Mouse (Mus musculus) midbrain, embryonic 15.5 days (tissue): ENCODE measurements at regions not wholly inside any gene's neighbourhood (a gene's known extent, or its start where the extent isn't known, plus 50 kb on each side); places are given as distances from the start of the nearest gene placed in this dataset.

Experiments
- ATAC-seq: fragments of 200-750 bp; cut with Nextera tagmentation; replicated peaks from 2 replicates; pipeline ENCODE4 v1.8.0; 2017; ENCODE audit warnings: moderate TSS enrichment
- H3K27ac ChIP-seq: fragments of 300-500 bp; sonication (generic); 2 replicates; pipeline ENCODE4 v1.5.1; 2015; ENCODE audit warnings: mild to moderate bottlenecking, inconsistent platforms
- H3K27me3 ChIP-seq: fragments of 300-500 bp; sonication (generic); replicated peaks from 2 replicates; pipeline ENCODE4 v1.6.1; 2015; ENCODE audit warnings: inconsistent platforms
- H3K36me3 ChIP-seq: fragments of 300-500 bp; sonication (generic); replicated peaks from 2 replicates; pipeline ENCODE4 v1.6.1; 2015; ENCODE audit warnings: inconsistent platforms
- H3K4me1 ChIP-seq: fragments of 300-500 bp; sonication (generic); 2 replicates; pipeline ENCODE4 v1.6.1; 2015; ENCODE audit warnings: inconsistent platforms
- H3K4me2 ChIP-seq: fragments of 300-500 bp; sonication (generic); 2 replicates; pipeline ENCODE4 v1.6.1; 2015; ENCODE audit warnings: inconsistent platforms, mild to moderate bottlenecking, moderate library complexity
- H3K4me3 ChIP-seq: fragments of 300-500 bp; sonication (generic); 2 replicates; pipeline ENCODE4 v1.5.1; 2015; ENCODE audit warnings: mild to moderate bottlenecking, inconsistent platforms
- H3K9ac ChIP-seq: fragments of 300-500 bp; sonication (generic); 2 replicates; pipeline ENCODE4 v1.6.1; 2015; ENCODE audit warnings: mild to moderate bottlenecking, inconsistent platforms
- H3K9me3 ChIP-seq: fragments of 300-500 bp; sonication (generic); 2 replicates; pipeline ENCODE4 v1.6.1; 2016; ENCODE audit warnings: inconsistent platforms
- WGBS: fragments of 180-500 bp; shearing (Covaris S2); methylation state at CpG from one replicate; pipeline ENCODE4 v1.1.7; 2015; ENCODE audit warnings: mixed read lengths; 5-methylcytosine and 5-hydroxymethylcytosine counted together

GRCm38 (mm10) chr17:65105622-65106021 lies 269.8 kb upstream of the 4930583I09Rik start:
- Histone ChIP-seq H3K27ac (no peak overlapping the region), H3K9me3 (no peaks in the 10 kb centered on the region), H3K4me2 (no peak overlapping the region), H3K4me1 (no peaks in the 10 kb centered on the region), H3K36me3 (no peaks in the 10 kb centered on the region), H3K9ac (no peak overlapping the region), H3K27me3 (no peaks in the 10 kb centered on the region), H3K4me3 (no peak overlapping the region)
- no peak for ATAC-seq
- WGBS: 89% methylated on average over 2 of the region's 2 CpGs

DNA sequence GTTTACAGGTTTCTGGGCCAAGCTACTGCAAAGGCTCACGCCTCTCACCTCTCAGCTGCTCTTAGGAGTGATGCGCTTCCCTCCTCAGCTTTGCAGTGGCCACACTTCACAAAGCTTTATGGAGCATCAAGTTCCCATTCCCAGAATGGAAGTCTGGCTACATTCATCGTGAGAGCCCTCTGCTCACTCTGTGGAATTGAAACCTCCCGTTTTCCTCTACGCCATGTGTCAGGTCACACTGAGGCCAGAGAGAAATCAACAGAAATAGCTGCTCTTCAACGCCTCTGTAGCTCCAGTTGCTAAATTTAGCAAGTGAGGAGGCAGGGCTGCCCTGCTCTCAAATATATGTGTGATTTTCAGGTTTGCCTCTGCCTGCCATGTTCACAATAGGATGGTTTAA lies 265.3 kb upstream of the 4930583I09Rik start:
- Histone ChIP-seq H3K9me3 (no peaks in the 10 kb centered on the region), H3K36me3 (no peaks in the 10 kb centered on the region), H3K4me1 (no peaks in the 10 kb centered on the region), H3K9ac (no peak overlapping the region), H3K27ac (no peak overlapping the region), H3K4me2 (no peak overlapping the region), H3K27me3 (no peaks in the 10 kb centered on the region), H3K4me3 (no peak overlapping the region)
- 82% methylated on average over 6 of the region's 6 CpGs for WGBS
- no peak for ATAC-seq

DNA sequence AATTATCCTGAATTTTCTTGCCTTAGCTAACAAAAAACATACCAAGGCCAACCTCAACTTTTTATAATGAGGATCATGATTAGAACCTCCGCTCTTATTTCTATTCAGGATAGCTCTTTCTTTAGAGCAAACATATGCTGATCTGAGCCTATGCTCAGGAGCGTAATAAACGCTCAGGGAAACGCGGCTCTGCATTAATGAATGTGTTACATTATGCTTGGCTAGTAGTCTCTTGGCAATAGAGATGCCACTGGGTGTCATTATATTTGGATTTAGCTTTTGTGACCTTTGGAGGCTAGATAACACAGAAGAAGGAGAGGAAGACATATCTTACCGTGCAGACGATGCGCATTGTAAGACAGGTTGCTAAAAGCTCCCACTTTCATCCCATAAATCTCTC lies 246.4 kb upstream of the 4930583I09Rik start:
- H3K27ac ChIP-seq: 0 out of 2 replicates have a peak overlapping the region, but pooled peaks have one; percentile 28
- no peak overlapping the region for H3K9ac ChIP-seq
- 0 out of 2 replicates have a peak, but pooled peaks have one; percentile 30 for ATAC-seq
- H3K4me1 ChIP-seq: peaks cover 4% of the 10 kb centered on the region; the same call in 1 of the 2 replicates
- H3K4me3 ChIP-seq: no peak overlapping the region
- 49% methylated on average over 8 of the region's 8 CpGs for WGBS
- H3K9me3 ChIP-seq: no peaks in the 10 kb centered on the region
- no peak overlapping the region for H3K4me2 ChIP-seq
- H3K36me3 ChIP-seq: no peaks in the 10 kb centered on the region
- H3K27me3 ChIP-seq: no peaks in the 10 kb centered on the region

- Histone ChIP-seq H3K9ac (no peak overlapping the region), H3K4me2 (no peak overlapping the region), H3K4me3 (no peak overlapping the region), H3K4me1 (peaks cover 4% of the 10 kb centered on the region; the same call in 1 of the 2 replicates), H3K9me3 (no peaks in the 10 kb centered on the region), H3K27me3 (no peaks in the 10 kb centered on the region), H3K36me3 (no peaks in the 10 kb centered on the region), H3K27ac (no peak overlapping the region)
- WGBS: 45% methylated on average over 2 of the region's 2 CpGs
- no peak; the same call in 1 of the 2 replicates for ATAC-seq
Measured at GRCm38 (mm10) chr17:65081779-65082086, 245.9 kb upstream of the 4930583I09Rik start.

DNA sequence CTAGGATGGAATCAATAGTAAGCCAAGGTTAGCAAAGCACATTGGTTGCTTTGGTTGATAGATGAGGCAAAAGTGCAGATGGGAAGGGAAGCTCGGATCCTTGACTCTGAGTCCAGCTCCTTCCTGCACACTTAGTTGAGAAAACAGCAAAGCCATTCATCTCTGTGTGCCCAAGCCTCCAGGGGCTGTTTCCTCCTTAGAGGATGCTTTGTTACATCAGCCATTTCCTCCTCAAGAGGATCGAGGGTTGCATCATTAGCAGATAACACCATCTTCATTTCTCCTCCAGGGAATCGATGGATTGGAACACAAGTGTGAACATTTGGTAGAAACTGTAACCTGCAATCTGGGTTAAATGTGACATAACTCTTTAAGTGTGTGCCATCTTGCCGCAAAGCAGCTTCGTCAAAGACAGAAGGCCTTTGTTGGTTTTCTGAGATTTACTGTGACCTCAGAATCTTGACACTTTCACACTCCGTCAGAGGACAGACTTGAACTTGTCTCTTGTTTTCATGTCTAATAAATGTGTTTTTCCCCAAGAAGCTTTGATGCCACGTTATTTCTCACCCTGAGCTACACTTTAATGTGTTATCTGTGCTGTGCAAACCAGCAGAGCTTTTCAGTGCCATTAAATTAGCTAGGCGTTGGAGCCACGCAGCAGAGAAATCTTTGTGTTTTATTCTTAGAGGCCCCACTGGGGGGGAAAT lies 245.4 kb upstream of the 4930583I09Rik start:
- H3K4me1 ChIP-seq: peaks cover 4% of the 10 kb centered on the region; the same call in 1 of the 2 replicates
- H3K4me2 ChIP-seq: no peak overlapping the region
- H3K36me3 ChIP-seq: no peaks in the 10 kb centered on the region
- H3K9me3 ChIP-seq: no peaks in the 10 kb centered on the region
- no peak overlapping the region for H3K27ac ChIP-seq
- no peak overlapping the region for H3K4me3 ChIP-seq
- WGBS: 60% methylated on average over 9 of the region's 9 CpGs
- no peak overlapping the region for H3K9ac ChIP-seq
- H3K27me3 ChIP-seq: no peaks in the 10 kb centered on the region
- no peak; the same call in 1 of the 2 replicates for ATAC-seq

- no peak overlapping the region for H3K4me2 ChIP-seq
- no peak for ATAC-seq
- H3K27ac ChIP-seq: no peak overlapping the region
- no peaks in the 10 kb centered on the region for H3K4me1 ChIP-seq
- H3K36me3 ChIP-seq: no peaks in the 10 kb centered on the region
- 94% methylated on average over 4 of the region's 4 CpGs for WGBS
- H3K9ac ChIP-seq: no peak overlapping the region
- no peak overlapping the region for H3K4me3 ChIP-seq
- H3K9me3 ChIP-seq: no peaks in the 10 kb centered on the region
- H3K27me3 ChIP-seq: no peaks in the 10 kb centered on the region
Measured at GRCm38 (mm10) chr17:65074878-65075277, 239.0 kb upstream of the 4930583I09Rik start.

GRCm38 (mm10) chr17:65071114-65071513 lies 235.2 kb upstream of the 4930583I09Rik start:
- Histone ChIP-seq H3K4me3 (no peak overlapping the region), H3K4me2 (no peak overlapping the region), H3K36me3 (no peaks in the 10 kb centered on the region), H3K27ac (no peak overlapping the region), H3K9ac (no peak overlapping the region), H3K9me3 (no peaks in the 10 kb centered on the region), H3K4me1 (no peaks in the 10 kb centered on the region), H3K27me3 (no peaks in the 10 kb centered on the region)
- WGBS: 65% methylated on average over 3 of the region's 3 CpGs
- no peak for ATAC-seq

DNA sequence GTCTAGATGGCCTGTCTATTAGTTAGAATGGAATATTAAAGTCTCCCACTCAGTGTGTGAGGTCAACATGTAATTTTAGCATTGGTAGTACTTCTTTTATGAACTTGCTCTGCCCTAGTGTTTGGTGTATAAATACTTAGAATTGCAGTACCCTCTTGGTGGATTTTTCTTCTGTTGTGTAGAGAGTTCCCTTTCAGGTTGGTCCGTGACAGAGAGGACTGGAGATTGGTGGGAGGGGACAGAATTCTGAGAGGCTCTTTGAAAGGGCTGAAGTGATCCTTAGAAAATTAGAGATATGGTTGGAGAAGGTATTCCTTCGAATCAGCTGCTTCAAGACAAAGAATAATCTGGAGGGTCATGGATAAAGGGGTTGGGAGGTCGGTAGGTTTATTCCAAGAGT lies 230.3 kb upstream of the 4930583I09Rik start:
- Histone ChIP-seq H3K27ac (no peak overlapping the region), H3K9me3 (no peaks in the 10 kb centered on the region), H3K36me3 (no peaks in the 10 kb centered on the region), H3K4me3 (no peak overlapping the region), H3K4me2 (no peak overlapping the region), H3K4me1 (no peaks in the 10 kb centered on the region), H3K27me3 (no peaks in the 10 kb centered on the region), H3K9ac (no peak overlapping the region)
- 74% methylated on average over 3 of the region's 3 CpGs for WGBS
- ATAC-seq: no peak

DNA sequence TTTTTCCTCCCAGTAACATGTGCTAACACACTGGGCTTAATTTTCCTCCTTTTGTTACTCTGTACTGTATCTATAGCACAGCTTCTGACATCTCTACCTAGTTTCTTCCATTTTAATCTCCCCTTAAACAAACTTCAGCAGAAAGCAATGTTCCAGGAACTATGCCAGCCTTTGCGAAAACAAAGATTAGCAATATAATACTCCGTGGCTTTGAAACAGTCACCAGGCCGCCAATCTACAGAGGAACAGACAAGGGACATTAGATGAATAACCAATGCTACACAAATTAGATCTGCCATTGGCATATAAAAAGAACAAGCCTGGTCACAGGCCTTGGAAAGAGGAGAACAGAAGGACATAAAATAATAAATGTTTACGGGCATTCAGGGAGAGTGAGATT lies 220.2 kb upstream of the 4930583I09Rik start:
- Histone ChIP-seq H3K9ac (no peak overlapping the region), H3K27ac (no peak overlapping the region), H3K4me3 (no peak overlapping the region), H3K9me3 (no peaks in the 10 kb centered on the region), H3K4me2 (no peak overlapping the region), H3K36me3 (no peaks in the 10 kb centered on the region), H3K27me3 (no peaks in the 10 kb centered on the region), H3K4me1 (no peaks in the 10 kb centered on the region)
- WGBS: 63% methylated on average over 4 of the region's 4 CpGs
- no peak for ATAC-seq

DNA sequence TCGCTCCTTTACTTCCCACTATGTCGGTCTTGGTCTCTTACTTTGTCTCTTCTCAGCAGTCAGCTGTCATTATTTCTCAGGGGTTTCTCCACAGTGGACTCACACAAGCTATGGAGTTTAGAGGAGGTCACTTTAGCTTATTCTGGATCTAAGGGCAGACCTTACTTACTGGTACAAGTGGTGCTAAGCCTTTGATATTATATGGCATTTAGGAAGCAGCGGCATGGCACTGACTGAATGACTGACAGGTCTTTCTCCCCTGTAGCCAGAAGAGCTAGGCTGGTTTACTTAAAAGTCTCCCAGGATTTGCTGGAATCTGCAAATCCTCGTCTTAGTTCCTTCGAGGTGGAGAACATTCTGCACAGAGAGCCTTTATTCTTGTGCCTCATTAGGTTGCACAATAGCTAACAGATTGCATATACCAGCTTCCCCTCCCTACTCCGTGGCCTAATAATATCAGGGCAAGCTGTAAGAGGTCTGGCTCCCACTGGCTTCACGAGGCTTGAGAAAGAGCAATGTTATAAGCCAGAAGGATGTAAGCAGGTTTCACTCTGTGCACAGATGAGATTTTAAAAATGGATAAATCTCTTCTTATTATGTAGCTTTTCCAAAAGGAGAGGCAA lies 214.1 kb upstream of the 4930583I09Rik start:
- Histone ChIP-seq H3K4me1 (peaks cover 8% of the 10 kb centered on the region; the same call in 1 of the 2 replicates), H3K9ac (0 out of 2 replicates have a peak overlapping the region, but pooled peaks have one; percentile 1), H3K9me3 (no peaks in the 10 kb centered on the region), H3K27me3 (no peaks in the 10 kb centered on the region), H3K4me2 (no peak overlapping the region), H3K36me3 (no peaks in the 10 kb centered on the region), H3K4me3 (no peak overlapping the region), H3K27ac (no peak overlapping the region)
- ATAC-seq: peak; percentile 30; the same call in 1 of the 2 replicates
- 27% methylated on average over 7 of the region's 7 CpGs for WGBS

DNA sequence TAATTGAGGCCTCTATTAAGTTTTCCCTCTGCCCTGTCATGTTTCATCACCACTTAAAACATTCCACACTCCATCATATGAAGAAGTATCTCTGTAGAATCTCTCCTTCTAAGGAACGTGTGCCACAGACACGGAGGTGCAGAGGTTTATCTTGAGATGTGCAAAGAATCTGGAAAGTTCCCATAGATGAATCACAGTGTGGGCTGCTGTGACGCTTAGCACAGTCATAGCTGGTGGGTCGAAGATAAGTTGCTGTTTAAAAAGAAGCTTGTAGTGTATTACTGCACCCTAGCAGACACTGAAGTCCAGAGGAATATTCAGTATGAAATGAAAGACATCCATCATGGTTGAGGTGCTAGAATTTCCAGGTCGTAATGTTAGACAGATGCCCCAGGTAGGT lies 179.9 kb upstream of the 4930583I09Rik start:
- no peaks in the 10 kb centered on the region for H3K27me3 ChIP-seq
- H3K4me1 ChIP-seq: no peaks in the 10 kb centered on the region
- WGBS: 91% methylated on average over 5 of the region's 5 CpGs
- no peak overlapping the region for H3K4me2 ChIP-seq
- no peak overlapping the region for H3K27ac ChIP-seq
- ATAC-seq: no peak
- H3K36me3 ChIP-seq: no peaks in the 10 kb centered on the region
- H3K9me3 ChIP-seq: no peaks in the 10 kb centered on the region
- H3K4me3 ChIP-seq: no peak overlapping the region
- no peak overlapping the region for H3K9ac ChIP-seq

DNA sequence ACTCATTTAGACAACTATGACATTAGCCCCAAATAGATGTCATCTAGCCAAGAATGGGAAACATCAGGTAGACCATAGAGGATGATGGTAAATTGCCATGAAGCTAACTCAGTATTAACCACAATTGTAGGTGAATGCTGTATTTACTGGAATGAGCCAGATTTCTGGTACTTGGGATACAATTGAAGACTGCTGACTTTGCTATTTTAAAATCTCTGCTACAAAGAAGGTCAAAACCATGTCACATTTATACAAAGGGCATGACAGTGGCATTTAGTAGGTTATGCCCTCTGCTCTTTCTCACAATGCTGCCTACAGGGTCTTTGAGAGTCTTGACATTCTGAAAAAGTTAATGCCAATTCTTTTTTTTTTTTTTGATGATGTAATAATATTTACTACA lies 178.8 kb upstream of the 4930583I09Rik start:
- no peak for ATAC-seq
- Histone ChIP-seq H3K4me2 (no peak overlapping the region), H3K36me3 (no peaks in the 10 kb centered on the region), H3K4me1 (no peaks in the 10 kb centered on the region), H3K27me3 (no peaks in the 10 kb centered on the region), H3K9me3 (no peaks in the 10 kb centered on the region), H3K9ac (no peak overlapping the region), H3K27ac (no peak overlapping the region), H3K4me3 (no peak overlapping the region)

GRCm38 (mm10) chr17:65000626-65001135 lies 164.8 kb upstream of the 4930583I09Rik start:
- Histone ChIP-seq H3K4me3 (no peak overlapping the region), H3K27ac (no peak overlapping the region), H3K9me3 (no peaks in the 10 kb centered on the region), H3K4me1 (no peaks in the 10 kb centered on the region), H3K4me2 (no peak overlapping the region), H3K36me3 (no peaks in the 10 kb centered on the region), H3K9ac (no peak overlapping the region), H3K27me3 (no peaks in the 10 kb centered on the region)
- whole genome bisulfite sequencing: 85% methylated on average over 5 of the region's 5 CpGs
- ATAC-seq: no peak
